Mouse (Mus musculus) urinary bladder, postnatal 4 days (tissue): Measurements from ENCODE around the gene Kif9.

Source experiments
- DNase-seq, 2 experiments: peaks; one replicate each; pipeline ENCODE4 v3.0.0; 2021 to 2022; ENCODE audit warnings: low spot score in 2 of 2

The Kif9 gene

GRCm38 (mm10) chr9:110476124-110477091, at the start of gene Kif9, which contains the start of gene Klhl18:
Kif9 (plus strand) TSS chr9:110476958.
Klhl18 (minus strand) TSS chr9:110476694.
- DNase-seq, result peak; percentile 95 to 97

- no peak for DNase-seq
These were observed 45.5 kb upstream of the Kif9 start for GRCm38 (mm10) chr9:110431241-110431640.

GRCm38 (mm10) chr9:110433045-110433444, 43.7 kb upstream of the Kif9 start:
- no peak for DNase-seq

GRCm38 (mm10) chr9:110436041-110436440, 40.7 kb upstream of the Kif9 start:
- DNase-seq, result peak in 1 of 2 experiments; percentile 47

GRCm38 (mm10) chr9:110440049-110440448, 36.7 kb upstream of the Kif9 start:
- no peak for DNase-seq

GRCm38 (mm10) chr9:110440559-110440958, 36.2 kb upstream of the Kif9 start:
- no peak for DNase-seq

GRCm38 (mm10) chr9:110448356-110448755, 28.4 kb upstream of the Kif9 start:
- DNase-seq, result no peak

- peak; percentile 51 to 73 for DNase-seq
These were observed 27.7 kb upstream of the Kif9 start for GRCm38 (mm10) chr9:110448857-110449617.

GRCm38 (mm10) chr9:110452523-110452922, 24.2 kb upstream of the Kif9 start:
- DNase-seq, result no peak

GRCm38 (mm10) chr9:110457926-110458325, 18.8 kb upstream of the Kif9 start:
- DNase-seq, result no peak

GRCm38 (mm10) chr9:110459145-110459727, 17.5 kb upstream of the Kif9 start:
- no peak for DNase-seq

GRCm38 (mm10) chr9:110460884-110461815, 15.6 kb upstream of the Kif9 start:
- no peak for DNase-seq

- no peak for DNase-seq
These were observed 14.4 kb upstream of the Kif9 start for GRCm38 (mm10) chr9:110462321-110462720.

- no peak for DNase-seq
These were observed 12.7 kb upstream of the Kif9 start for GRCm38 (mm10) chr9:110463983-110464591.

GRCm38 (mm10) chr9:110465336-110465735, 11.4 kb upstream of the Kif9 start:
- no peak for DNase-seq

GRCm38 (mm10) chr9:110466179-110466578, 10.6 kb upstream of the Kif9 start:
- DNase-seq, result no peak

GRCm38 (mm10) chr9:110477951-110478350, 1.2 kb downstream of the Kif9 start:
- no peak for DNase-seq

- DNase-seq, result no peak
These were observed 1.9 kb downstream of the Kif9 start for GRCm38 (mm10) chr9:110478639-110479038.

- no peak for DNase-seq
These were observed 12.1 kb downstream of the Kif9 start for GRCm38 (mm10) chr9:110488841-110489240.

GRCm38 (mm10) chr9:110490913-110491312, 14.2 kb downstream of the Kif9 start:
- DNase-seq, result no peak

- DNase-seq, result no peak
These were observed 49.0 kb downstream of the Kif9 start for GRCm38 (mm10) chr9:110525737-110526136.
